Mouse (Mus musculus): ENCODE measurements around the gene Col6a5. TPM values are rescaled to one million over a fixed set of nuclear protein-coding genes. Genes with fewer than 3 reads are reported as not detected.

Col6a5 gene
- total RNA-seq (2015) (not detected in 2 replicates), total RNA-seq (2017) (not detected in 2 replicates)

DNA sequence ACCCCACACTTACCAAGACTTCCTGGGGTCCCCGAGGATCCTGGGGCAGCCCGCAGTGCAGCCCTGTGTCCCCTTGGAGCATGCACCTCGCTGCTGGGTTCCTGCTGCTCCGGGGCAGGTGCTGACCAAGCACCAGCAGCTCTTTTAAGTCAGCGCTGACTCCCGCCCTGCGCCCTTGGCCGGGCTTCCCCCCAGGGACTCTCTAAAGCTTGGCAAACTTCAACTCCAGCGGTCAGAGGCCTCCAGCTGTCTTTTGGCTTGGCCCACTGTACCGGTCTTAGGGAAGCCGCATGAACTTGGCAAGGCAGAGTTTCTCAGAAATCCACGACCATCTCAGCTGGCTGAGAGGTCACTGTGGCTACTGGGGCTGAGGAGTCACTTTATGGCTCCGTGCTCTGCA is at the start of gene Col6a5:
TSS of gene Col6a5 (minus strand) at position 111 of the 400 bp plus-strand sequence.
- ATAC-seq (replicated peaks; ENCODE audit: poor library complexity): no peak

DNA sequence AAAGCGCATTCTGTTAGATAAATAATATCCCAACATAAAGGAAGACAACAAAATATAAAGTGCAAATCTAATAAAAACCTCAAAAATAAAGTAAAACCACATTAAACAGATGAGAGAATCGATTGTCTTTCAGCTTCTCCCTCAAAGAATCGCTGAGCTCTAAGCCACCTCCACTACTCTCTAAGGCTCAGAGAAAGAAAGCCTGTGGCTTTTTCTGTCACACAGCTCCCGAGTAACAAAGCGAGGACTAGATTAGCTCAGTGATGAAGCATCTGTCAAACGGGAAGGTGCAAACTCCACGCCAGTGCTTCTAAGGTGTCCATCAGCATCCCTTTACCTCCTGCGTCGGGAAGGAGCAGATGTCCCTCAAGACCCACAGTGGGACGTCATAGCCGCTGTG is 37.5 kb upstream of the Col6a5 start:
- no peak for ATAC-seq (replicated peaks; ENCODE audit: poor library complexity)

DNA sequence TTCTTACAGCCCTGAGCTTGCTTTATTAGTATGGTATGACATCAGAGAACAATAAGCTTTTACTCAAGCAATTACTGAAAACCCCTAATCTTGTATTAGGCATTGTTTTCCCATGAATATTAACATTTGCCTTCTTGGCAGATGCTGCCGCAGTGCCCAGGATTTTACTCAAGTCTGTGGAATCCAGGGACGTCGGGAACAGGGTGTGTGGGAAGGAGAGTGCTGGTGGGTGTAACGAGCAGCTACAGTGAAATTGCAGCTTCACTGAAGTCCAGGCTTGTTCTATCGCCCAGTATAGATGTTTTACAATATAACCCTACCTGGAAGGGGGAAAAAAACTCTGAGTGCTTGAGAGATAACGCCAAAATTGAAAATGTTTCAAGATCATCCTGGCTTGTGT is 32.0 kb upstream of the Col6a5 start:
- no peak for ATAC-seq (replicated peaks; ENCODE audit: poor library complexity)

DNA sequence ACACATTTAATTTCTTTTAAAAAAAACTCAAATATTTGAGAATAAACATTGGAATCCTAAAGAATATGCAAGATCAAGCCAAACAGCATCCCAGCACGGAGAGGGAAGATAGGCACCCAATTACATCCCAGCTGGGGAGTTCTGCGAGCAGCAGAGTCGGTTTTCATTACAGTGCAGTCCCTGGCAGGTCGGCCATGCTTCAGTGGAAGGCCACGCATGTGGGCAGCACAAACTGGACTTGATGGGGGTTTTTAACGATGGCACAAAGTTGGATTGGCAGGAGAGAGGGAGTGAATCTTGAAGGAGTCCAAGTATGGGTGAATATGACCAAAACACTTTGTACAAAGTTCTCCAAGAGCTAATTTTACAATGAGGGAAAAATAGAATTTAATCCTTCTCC is 29.7 kb upstream of the Col6a5 start:
- no peak for ATAC-seq (replicated peaks; ENCODE audit: poor library complexity)

DNA sequence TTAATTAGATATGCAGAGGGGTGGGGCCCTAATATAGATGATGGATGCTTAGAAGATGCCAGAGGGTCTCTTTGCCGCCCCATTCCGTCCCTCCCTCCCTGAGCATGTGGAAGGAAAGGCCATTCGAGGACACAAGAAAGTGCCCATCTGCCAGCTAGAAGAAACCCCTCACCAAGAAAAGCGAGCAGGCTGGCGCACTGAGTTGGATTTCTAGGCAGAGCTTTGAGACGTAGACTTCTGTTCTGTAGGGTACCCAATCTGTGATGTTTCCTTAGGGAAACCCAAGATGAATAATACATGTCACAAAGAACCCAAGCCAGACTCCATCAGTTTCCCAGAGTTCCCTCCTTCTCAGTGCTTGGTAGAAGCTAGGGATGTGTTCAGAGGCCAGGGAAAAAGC is 29.0 kb upstream of the Col6a5 start:
- ATAC-seq (replicated peaks; ENCODE audit: poor library complexity): no peak

DNA sequence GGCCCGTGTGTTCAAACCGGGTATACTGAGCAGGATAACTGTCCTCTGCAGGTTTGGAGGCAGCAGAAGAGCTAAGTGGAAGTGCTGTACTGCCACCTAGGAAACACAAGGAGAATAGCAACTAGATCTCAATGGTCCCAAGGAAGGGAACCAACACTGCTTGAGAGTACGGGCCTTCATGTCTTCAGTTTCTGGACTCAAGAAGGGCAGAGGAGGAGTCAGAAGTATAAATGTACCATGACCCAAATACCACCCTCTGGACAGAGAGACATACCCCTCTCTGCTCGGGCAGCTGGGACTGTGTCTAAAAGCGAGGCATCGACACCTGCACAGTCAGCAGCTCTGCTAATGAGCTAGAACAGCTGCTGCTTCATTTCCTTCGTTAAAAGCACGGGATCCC is 27.7 kb upstream of the Col6a5 start:
- ATAC-seq (replicated peaks; ENCODE audit: poor library complexity): peak; percentile 79

DNA sequence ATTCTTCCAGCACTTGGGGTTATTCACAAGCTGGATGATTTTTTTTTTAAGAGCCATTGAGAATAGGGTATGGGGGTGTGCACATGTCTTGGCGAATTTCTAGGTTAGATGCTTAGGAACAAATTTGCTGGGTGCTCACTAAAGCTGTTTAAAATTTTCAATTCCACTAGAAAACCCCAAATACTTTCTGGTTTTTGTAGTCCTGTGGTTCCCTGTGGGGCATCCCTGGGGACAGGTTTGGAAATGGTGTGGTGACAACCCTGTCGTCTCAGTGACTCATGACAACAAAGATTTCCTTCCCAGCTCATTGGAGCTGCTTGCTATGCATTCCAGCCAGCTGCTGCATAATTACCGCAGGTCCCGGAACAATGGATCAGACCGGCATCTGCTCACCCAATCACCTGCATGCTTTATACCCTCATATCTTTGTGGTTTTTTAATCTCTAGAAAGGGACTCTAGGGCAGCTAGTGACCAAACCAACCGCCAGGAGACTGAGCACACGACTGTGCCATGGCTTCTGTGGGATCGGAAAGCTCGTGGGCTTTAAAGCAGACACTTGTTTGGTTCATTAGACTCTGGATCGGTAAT is 24.6 kb upstream of the Col6a5 start:
- no peak for ATAC-seq (replicated peaks; ENCODE audit: poor library complexity)

DNA sequence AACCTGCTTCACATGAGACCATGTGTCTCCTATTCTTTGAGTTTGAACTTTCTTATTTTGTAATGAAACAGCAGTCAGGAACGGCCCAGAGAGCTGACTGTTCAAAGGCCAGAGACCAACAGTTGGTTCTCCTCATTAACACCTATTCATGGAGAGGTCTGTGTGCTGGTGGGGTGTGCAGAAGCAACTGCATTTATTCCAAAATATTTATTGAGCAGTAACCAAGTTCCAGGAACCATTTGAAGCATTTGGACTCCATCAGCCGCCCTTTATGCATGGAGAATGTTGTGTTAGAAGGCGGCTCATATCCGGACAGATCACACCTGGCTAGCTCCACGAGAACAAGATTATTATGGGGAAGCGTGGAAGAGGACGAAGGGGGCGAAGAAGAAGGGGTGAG is 18.0 kb upstream of the Col6a5 start:
- no peak for ATAC-seq (replicated peaks; ENCODE audit: poor library complexity)

DNA sequence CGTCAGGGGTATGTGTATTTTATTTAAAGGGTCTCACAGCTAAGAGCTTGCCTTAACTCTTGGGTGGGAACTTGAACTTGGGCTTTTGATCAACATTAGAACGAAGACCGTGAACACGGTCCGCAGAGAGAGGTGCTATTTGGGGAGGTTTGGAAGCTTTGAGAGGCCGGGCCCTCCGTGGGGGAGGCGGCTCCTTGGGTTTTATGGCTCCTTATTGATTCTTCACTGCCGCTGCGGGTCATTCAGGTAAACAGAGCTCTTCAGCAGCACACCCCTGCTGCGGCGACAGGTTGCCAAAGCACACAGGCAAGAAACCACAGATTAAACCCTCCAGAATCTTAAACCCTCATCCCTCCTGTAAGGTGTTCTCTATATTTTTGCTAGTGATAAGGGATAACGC is 16.4 kb upstream of the Col6a5 start:
- no peak for ATAC-seq (replicated peaks; ENCODE audit: poor library complexity)

DNA sequence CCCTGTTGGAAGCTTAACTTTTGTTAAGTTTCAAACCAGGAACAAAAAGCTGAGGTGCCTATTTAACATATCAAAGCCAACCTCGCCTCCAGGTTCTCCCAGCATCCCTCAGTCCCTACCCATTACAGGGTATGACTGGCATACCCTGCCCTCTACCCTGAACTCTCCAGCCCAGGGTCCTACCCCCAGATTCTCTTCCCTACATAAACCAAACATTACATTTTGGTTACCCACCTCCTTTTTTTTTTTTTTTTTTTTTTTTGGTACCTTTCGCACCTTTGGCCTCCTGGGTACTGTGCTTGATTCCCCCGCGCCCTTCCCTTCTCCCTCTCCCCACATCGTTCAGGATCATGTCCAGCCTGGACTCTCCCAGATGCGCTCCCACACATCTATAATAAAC is 15.9 kb upstream of the Col6a5 start:
- ATAC-seq (replicated peaks; ENCODE audit: poor library complexity): no peak

DNA sequence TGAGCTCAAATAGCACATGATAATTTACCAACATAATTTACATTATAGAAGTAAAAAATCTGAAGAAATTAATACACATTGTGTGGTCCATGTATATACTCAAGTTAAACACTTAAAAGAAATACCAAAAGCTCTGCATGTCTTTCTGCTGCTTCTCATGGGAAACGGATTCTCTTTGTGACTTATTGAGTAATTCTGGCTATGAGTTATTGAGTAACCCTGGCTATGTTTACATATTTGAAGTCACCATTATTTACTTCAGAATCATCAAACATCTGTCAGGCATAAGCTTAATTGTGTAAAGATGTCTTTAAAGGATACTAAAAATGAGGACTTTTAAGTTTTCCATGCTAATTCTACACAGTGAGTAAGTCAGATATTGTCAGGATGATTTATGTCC is 13.3 kb upstream of the Col6a5 start:
- no peak for ATAC-seq (replicated peaks; ENCODE audit: poor library complexity)

DNA sequence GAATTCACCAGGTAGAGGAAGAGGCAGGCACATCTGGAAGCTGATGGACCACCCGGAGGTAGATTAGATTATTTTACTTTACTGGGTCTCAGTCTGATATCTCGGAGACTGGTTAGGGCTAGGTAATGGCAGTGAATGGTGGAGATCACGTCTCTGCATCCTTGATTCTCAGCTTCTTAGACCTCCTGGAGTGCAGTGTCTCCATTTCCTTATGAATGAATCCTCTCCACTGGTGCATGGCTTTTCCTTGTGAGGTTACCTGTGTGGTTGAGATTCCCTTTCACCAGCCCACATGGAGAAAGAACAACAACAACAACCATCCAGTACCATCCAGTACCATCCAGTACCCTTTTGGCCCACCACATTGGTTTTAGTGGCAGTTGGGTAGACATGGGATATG is 11.6 kb upstream of the Col6a5 start:
- ATAC-seq (replicated peaks; ENCODE audit: poor library complexity): no peak

DNA sequence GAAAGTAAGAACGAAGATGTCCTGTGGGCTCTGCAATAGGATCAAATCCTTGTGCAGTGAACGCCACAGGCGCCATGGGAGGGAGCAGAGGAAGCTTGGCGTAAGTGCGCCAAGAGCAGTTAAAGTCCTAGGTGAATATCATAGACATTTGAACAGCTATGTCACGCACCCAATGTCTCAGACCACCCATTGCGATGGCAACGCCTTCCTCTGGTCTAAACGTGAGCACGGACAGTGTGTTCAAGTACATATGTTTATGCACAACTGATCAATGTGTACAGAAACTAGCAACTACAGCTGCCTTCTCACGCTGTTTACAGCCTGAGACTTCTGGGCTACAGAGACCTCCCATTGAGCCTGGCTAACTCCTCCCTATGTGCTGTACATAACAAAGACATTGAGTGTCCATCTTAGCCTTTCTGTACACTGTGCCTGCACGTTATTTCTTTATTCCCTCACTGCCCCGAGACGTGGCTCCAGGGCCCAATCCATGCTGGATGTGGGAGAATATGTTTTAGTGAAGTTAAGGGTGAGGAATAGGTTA is 11.0 kb upstream of the Col6a5 start:
- no peak for ATAC-seq (replicated peaks; ENCODE audit: poor library complexity)

DNA sequence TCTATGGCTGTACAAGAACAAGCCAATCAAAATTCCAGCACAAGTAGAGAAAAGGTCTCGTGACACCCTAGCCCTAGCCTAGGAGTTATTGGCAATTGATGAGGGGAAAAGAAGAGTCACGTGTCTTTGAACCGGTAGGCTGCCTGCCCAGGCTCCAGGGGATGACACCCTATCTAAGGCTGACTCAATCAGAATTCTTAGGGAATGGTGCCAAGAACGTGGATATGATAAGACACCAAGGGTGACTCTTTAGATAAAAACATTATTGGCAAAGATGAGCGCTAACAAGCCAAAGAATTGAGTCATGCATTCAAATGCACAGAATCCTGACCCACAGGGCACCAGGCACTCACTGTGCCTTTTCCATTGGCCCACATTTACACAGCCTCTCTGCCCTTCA is 10.5 kb upstream of the Col6a5 start:
- no peak for ATAC-seq (replicated peaks; ENCODE audit: poor library complexity)

DNA sequence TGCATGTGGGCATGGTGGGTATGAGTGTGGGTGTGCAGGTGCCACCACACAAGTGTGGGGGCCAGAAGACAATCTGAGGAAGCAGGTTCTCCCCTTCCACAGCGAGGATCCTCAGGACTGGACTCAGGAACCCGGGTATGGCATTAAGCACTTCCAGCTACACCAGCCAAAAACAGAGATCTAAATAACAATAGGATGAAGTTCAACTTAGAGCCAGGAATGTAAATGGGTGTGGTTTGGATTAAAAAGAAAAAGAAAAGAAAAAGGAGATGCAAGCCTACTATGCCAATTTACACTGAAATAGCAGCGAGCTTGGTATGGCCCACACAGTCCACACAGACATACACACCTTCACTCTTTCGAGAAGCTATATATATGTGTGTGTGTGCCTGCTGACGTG is 7.5 kb upstream of the Col6a5 start:
- ATAC-seq (replicated peaks; ENCODE audit: poor library complexity): no peak

DNA sequence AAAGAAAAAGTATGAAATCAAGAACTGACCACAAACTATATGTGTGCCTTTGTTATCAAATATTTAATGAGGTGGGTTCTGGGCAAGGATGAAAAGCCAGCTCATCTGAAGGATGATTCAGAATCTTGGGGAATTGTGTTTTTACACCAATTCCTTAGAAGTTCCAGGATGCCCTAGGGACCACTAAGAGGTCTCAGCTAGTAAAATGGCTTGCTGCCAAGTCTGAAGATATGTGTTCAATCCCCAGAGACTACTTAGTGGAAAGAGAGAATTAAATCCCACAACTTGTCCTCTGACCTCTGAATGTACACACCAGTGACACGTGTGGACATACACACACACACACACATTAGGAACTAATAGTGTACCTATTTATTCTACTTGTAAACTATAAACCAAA is 1.3 kb downstream of the Col6a5 start:
- no peak for ATAC-seq (replicated peaks; ENCODE audit: poor library complexity)

DNA sequence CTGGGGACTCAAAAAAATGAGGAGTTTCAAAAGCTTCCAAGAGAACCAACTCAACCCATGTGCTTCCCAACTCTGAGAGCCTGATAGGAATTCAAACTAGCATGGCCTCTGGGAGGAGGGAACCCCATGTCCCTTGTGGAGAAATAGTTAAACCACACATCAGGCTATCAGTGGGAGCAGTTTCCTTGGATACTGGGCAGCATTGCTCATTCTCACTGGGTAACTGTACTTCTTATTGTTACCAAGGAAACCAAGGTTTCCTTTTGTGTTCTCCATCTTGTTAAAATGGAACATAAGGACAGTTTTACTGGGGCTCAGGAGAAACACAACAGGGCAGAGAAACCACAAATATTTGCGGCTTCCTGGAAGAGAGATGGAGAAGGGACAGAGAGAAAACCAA is 10.7 kb downstream of the Col6a5 start:
- no peak for ATAC-seq (replicated peaks; ENCODE audit: poor library complexity)

DNA sequence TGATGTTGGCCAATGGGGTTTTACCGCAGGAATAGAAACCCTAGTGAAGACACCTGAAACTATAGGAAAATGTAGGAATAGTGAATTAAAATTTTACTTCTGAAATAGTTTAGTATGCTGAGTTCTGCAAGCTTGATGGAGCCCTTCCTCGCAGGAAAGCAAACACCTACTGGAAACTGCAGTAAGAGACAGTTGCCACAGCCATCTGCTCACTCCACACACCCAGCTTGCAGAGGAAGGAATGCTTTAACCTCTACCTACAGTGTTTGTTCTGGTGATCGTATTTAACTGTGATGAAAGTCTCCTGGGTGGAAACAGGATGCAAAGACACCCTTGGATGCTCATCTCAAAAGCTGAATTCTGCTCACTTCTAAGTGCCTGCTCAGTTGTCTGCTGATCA is 12.9 kb downstream of the Col6a5 start:
- ATAC-seq (replicated peaks; ENCODE audit: poor library complexity): no peak

DNA sequence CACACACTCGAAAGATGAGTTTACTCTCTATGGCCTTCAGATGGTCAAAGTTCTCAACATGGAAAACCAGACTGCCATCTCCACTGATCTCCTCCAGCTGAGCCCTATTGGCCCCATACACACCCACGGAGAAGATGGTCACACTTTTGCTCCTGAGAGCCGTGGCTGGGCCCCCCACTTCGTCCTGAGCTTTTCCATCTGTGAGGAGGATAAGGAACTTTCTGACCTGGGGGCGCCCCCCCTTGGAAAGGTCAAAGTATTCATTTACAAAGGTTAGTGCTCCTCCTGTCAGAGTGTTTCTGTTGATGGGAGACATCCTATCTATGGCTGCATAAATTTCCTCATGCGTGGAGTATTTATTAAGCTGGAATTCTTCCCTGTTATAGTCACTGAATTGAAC is 26.6 kb downstream of the Col6a5 start:
- ATAC-seq (replicated peaks; ENCODE audit: poor library complexity): no peak

DNA sequence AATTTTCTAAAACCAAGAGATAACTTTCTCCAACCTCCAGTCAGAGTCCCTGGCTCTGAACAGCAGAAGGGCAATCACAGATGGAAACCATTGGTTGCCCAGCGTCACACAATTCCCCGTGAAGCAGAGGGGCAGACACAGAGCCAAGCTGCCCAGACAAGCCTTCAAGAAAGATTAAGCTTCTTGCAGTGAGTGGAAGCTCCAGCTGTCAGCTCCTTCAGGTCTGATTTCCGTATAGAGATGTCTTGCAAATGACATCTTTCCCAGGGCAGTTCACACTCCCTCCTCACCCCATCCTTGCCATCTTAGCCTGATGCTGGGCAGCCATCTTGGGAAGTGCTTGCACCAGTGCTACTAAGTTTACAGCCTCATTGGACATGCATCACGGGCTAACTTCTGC is 31.2 kb downstream of the Col6a5 start:
- ATAC-seq (replicated peaks; ENCODE audit: poor library complexity): no peak

DNA sequence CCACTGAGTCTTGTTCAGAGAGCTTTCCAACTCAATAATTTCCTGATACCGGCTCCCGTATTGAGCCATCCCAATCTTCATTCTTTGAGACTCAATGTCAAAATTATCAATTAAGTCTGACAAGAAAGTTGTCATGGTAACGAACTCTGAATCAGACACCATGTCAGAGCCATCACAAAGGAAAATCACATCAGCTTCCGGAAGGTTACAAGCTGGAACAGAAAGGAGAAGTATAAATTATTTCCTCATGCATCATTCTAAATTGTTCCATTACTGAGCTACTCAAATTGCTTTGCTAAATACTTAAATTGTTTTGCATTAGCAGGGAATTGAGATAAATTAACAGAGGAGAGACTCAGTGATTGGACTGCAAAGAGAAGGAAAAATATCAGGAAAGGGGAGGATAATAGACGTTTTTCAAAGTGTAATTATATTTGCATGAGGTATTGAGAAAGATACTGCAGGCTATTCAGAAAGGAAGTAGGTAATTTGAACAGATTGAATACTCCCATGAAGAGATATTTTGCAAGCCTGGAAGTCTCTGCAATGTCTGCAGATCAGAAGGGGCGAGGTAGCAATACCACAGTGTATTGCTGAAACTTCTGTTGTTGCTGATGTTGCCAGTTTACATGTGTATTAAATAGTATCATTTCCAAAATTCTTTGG is 31.9 kb downstream of the Col6a5 start:
- no peak for ATAC-seq (replicated peaks; ENCODE audit: poor library complexity)

DNA sequence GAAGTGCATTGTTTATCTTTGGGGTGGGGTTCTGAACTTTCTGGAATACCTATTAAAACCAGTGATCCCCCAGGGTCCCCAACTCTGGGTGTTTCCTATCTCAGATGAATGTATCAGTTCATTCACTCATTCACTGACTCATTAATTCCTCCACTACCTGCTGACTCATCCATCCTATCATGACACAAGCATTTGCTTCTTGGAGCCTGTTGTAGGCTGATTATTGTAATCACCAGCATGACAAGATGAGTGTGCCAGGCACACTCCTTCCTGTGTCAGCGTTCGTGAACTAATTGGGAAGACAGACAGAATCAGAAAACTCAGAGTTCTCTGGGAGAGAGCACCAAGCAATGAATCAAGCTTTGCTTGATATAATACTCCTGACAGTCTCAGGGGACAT is 36.8 kb downstream of the Col6a5 start:
- no peak for ATAC-seq (replicated peaks; ENCODE audit: poor library complexity)

DNA sequence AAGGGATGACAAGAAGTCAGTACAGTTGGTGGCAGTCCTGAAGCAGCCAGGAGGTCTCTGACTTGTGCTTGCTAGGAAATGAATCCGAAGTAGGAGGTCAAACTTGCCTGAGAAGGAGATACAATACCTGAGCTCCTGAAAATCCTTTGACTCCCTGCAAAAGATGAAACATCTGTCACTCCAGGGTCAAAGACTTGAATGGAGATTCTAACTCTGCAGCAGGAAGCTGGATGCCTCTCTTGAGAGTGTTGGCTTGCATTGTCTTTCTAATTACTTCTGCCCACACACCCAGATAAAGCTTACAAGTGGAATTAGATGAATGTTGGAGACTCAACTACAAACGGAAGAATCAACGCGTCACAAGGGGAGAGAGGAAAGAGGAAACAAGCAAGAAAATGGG is 45.3 kb downstream of the Col6a5 start:
- no peak for ATAC-seq (replicated peaks; ENCODE audit: poor library complexity)

All from megakaryocyte progenitor cell, adult 5-6 weeks (primary cell).